Mouse (Mus musculus): Measurements from ENCODE around the gene Tppp2.

GRCm38 (mm10) chr14:51960316-51960715 lies 42.1 kb downstream of the Tppp2 start:
- TF ChIP-seq CTCF (IDR thresholded peaks at IDR 0.05) = no peak
- TF ChIP-seq POLR2A (IDR thresholded peaks at IDR 0.05; ENCODE audit: insufficient read depth, low read depth, low read length) = no peak

Measured in heart, adult 2 months (tissue).